Mouse (Mus musculus) adrenal gland, postnatal 25 days (tissue): Measurements from ENCODE around the gene Sae1. TPM values are rescaled to one million over a fixed set of nuclear protein-coding genes. Genes with fewer than 3 reads are reported as not detected.

ENCODE experiments used
- DNase-seq: peaks from one replicate; pipeline ENCODE4 v3.0.0; 2021; ENCODE audit warnings: mixed read lengths
- long read RNA-seq: library from polyadenylated mRNA; stranded (forward); transcript quantifications from one replicate; pipeline ENCODE4 v2.0.0, GENCODE M21; 2021
- total RNA-seq: library from RNA; stranded (reverse); gene quantifications from 2 replicates; pipeline ENCODE4 v1.2.3, GENCODE M21; 2021

Sae1 gene
- 67.1 and 74.1 TPM in 2 replicates for total RNA-seq
- long read RNA-seq, transcript Sae1-201 (9 exons, 1,875 nt), result major isoform, 189 of 204 reads
- long read RNA-seq, partial matches to known transcripts, result 6 of 204 reads
- long read RNA-seq, other reads (novel, unspliced or antisense), result 8 of 204 reads

DNA sequence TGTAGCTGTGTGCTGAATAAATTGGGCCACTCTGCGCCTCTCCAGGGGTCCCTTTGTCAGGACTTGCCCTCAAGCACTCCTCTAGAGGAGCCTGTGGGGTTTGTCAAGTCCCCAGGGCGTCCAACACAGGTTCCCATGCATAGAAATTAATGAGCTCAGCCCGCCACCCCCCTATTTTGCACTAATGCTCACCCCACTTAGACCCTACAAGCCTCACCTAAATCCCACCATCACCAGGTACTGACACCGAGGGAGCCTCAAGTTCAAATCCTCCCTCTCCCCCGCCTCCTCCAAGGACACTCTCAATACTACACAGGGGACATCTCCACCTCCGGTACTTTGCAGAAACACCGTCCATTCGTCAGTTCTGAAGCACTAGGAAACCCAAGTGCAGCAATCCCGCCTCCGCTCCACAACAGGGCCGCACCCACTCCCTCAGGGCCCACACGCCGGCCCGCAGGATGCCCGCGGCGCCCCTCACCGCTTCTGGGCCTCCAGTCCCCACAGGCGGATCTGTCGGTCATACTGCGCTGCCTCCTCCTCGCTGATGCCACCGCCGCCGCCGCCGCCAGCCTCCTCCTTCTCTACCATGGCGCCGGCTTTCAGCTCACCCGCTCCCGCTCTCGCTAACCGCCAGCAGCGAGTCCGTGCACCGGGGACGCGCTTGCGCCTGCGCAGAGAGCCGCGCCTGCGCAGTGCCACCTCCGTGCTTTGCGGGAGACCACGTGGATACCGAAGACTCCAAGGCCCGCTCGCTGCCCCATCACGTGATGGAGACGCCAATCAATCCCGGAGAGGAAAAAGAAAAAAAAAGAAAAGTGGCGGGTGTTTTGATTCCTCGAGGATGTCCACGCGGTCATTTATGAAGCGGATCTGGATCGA is at the start of gene Sae1:
Gene Sae1 (minus strand): TSS at position 647 of the 882 bp plus-strand sequence.
- peak; percentile 97 for DNase-seq

DNA sequence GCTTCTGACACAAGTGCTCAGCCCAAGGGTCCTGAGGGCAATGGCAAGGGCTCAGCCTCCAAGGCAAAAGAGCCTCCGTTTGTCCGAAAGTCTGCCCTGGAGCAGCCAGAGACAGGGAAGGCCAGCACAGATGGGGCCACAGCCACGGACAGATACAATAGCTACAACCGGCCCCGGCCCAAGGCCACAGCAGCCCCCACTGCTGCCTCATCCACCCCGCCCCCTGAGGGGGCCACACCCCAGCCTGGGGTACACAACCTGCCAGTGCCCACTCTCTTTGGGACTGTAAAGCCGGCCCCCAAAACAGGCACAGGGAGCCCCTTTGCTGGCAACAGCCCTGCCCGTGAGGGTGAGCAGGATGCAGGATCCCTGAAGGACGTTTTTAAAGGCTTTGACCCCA is 47.5 kb upstream of the Sae1 start:
- no peak for DNase-seq

GRCm38 (mm10) chr7:16433352-16433971 is 45.9 kb upstream of the Sae1 start:
- no peak for DNase-seq

DNA sequence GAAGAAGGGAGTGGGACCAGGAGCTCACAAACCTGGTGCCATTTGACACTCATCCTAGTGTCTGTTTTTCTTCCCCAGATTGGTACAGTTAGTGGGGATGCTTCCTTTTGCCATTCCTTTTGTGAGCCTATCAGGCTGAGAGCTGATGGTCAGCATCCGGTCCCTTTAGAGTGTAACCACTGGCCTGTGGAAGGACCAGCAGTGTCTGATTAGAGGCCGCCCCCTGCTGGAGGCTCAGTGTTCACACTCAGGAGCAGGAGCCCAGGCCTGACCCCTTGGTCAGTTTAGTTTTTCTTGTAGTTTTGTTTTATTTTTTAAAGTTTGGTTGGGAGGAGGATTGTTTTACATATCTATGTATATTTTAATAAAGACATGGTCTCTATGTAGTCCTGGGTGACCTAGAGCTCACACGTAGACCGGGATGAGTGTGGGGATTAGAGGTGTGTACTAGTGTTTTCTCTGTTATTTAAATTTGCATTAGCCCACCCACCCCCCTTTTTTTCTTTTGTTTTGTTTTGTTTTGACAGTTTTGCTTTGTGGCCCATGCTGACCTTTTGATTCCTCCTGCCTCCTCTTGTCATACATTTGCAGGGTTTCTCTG is 38.6 kb upstream of the Sae1 start:
- DNase-seq, result peak; percentile 88

DNA sequence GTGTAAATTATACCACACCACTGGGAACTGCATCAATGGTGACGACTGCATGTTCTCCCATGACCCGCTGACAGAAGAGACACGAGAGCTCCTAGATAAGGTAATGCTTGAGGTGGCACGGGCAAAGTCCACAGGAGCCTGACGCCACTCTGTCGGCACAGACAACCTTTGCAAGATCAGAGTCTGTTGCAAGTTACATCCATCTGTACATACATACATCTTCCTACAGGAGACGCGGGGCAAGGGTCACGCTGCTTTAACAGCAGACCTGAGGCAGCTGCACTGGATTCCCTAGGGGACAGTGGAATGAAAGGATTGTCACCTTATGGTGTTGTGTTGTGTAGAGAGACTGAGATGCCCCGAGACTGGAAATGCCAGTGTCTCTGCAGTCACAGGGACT is 38.1 kb upstream of the Sae1 start:
- DNase-seq, result no peak

GRCm38 (mm10) chr7:16423731-16424130 is 36.1 kb upstream of the Sae1 start:
- no peak for DNase-seq

DNA sequence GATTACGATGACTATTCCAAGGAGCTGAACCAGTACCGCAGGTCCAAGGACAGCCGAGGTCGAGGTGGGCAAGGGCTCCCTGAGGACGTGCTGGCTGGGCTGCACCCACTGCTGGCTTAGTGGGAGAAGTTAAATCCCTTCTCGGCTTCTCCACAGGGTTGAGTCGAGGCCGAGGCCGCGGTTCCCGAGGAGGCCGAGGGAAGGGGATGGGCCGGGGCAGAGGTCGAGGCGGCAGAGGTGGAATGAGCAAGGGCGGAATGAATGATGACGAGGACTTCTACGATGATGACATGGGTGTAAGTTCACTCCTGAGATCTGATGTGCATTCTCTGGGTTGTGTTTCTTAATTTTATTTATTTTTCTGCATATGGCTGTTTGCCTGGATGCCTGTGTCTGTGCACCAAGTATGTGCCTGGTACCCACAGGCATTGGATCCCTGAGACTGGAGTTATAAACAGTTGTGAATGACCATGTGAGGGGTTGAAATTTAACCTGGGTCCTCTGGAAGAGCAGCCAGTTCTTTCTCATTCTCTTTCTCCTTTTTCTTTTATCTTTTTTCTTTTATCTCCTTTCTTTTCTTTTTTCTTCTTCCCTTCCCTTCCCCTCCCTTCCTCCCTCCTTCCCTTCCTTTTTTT is 34.7 kb upstream of the Sae1 start:
- no peak for DNase-seq

GRCm38 (mm10) chr7:16420493-16421118 is 33.0 kb upstream of the Sae1 start:
- DNase-seq, result no peak

DNA sequence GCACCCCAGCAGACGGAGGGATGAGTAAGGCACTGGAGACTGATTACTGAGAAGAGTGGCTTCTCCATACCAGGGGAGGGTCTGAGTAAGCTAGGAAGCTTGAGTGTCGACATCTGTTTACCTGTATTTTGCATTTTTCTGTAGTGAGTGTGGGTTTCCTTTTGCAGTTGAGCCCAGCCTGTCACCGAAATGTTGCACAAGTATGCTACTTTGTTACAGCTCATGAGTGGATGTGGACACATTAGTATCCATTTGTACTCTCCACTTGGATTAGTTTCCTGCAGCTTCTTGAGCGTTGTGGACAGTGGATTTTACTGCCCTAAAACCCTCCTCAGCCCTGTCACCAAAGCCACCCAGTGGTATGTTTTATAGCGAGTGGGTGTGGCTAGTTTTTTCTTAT is 31.1 kb upstream of the Sae1 start:
- DNase-seq, result no peak

DNA sequence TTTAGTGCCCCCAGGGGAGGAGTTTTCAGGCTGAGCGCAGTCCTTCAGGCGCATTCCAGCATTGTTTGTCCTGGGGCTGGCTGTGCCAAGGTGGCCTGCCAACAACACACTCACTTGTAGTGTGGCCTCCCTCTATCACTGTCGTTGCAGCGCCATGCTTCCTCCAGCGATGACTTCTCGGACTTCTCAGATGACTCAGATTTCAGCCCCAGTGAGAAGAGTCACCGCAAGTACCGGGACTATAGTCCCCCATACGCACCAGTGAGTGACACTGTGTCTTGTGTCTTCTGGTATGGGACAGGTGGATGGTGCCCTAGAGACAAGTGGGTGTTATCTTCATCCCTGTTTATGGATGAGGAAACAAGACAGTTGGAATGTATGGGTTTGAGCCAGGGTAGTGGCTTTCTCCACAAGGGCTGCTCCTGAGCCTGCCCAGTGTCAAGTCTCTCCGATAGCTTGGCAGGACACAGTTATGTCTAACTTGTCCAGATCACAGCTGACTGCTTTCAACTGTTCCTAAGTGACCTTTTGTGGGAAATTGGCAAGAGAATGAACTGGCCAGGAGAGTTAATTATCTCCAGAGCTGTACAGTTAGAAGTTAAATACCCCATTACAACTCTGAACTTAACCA is 29.6 kb upstream of the Sae1 start:
- DNase-seq, result peak; percentile 35

- no peak for DNase-seq
Measured at GRCm38 (mm10) chr7:16415426-16415825, 27.8 kb upstream of the Sae1 start.

- DNase-seq, result no peak
Measured at GRCm38 (mm10) chr7:16412930-16413329, 25.3 kb upstream of the Sae1 start.

DNA sequence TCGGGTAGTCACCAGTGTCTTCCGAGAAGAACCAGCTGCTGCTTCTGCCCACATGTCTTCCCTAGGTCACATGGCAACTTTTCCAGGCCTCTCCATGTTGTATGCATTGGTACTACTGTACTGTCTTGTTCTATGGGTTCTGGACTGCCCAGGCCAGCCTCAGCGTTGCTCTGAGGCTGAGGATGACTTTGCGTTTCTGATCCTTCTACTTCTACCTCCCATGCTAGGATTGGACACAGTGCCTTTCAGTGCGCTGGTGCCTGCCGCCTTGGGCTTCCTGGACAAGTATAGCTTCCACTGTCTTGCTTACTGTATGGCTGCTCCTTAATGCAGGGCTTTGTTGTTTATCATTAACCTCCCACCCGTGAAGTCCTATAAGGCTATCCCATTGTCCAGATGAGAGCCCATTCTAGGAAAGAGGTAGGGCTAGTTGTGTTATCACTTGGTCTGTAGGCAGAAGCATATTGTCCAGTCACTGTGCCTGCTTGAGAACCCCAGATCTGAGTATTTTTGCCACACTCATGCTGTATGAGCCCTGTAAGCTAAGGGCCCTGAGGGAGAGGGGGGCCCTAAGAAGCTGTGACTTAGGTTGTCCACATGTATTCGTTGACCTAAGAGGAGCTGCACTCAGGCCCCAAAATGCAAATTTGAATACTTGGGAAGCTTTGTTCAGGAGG is 24.8 kb upstream of the Sae1 start:
- no peak for DNase-seq

- no peak for DNase-seq
Measured at GRCm38 (mm10) chr7:16411100-16411499, 23.5 kb upstream of the Sae1 start.

- no peak for DNase-seq
Measured at GRCm38 (mm10) chr7:16406978-16407377, 19.4 kb upstream of the Sae1 start.

DNA sequence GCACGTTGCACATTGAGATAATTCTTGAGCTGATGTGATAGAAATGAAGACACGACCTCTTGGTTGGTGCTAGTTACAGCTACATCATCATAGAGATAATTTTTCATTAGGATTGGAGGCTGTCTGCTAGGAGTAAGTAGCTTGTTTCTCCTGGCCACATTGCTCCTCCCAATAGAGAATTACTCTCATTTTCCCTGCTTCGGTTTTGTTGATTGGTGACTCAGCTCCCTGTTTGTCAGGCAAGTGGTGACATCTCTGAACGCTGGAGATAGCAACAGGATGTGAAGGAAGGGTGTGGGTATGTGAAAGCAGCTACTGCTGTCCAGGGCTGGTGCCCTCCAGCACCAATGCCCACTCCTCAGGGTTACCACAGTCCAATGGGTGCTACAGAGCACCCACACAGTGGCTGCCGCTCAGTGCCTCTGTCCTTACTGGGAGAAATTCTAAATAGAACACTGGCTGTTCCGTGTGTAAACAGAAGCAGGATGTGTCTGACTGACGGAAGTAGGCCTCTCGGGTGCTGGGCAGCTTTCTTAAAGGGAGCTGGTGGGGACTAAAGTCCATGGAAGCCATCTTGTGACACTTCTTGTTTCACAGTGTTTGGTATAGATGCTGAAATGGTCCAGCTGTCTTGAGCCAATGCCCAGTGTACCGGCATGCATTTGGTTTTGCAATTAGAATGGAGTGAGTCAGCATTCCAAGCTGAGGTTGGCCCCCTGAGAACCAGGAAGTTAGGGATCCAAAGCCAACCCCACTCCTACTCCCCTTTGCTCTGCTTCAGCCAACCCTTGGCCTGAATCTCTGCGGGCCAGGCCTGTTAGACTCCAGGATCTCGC is 18.1 kb upstream of the Sae1 start:
- peak; percentile 43 for DNase-seq

- DNase-seq, result peak; percentile 28
Measured at GRCm38 (mm10) chr7:16405073-16405455, 17.5 kb upstream of the Sae1 start.

DNA sequence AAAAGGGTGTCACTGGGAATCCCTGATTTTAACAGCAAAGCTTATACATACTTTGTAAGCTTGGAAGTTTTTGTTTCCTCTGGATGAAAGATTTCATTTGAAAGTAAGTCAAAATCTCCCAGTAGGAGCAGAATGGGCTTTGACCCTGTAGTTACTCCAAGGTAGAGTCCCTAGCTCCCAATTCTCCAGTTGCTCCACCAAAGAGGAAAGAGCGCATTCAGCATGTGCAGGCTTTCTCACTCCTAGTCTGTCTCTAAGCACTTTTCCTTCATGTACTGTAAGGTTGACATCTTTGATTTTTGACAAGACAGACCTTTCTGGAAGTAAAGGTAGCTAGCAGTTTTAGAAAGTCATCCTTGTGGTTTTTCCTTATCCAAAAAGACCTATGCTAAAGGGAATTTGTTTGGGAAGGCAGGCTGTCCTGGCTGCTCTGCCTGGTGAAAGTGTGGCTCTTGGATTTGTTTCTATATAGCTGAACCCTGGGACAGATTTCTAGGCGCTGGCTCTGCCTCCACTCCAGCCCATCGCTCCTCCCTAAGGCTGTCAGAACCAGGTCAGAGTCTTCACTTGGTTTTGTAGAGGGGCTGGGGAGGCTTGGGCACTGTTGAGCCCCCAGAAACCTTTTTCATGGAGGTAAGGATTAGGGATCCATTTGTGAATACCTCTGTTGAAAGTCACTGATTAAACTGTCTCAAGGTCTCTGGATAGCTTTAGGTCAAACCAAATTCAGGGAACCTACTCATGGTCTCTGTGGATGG is 16.9 kb upstream of the Sae1 start:
- DNase-seq, result no peak
